Mouse (Mus musculus) midbrain, postnatal 0 days (tissue): ENCODE measurements around the gene Optc. TPM values are rescaled to one million over a fixed set of nuclear protein-coding genes. Genes with fewer than 3 reads are reported as not detected.

ENCODE experiments used
- ATAC-seq: fragments of 200-750 bp; cut with Nextera tagmentation; 2 replicates; pipeline ENCODE4 v1.8.0; 2017; ENCODE audit warnings: moderate number of reproducible peaks, mild to moderate bottlenecking, moderate TSS enrichment, moderate library complexity; ENCODE audit not compliant: low FRiP score
- DNase-seq: peaks from one replicate; pipeline ENCODE4 v3.0.0-alpha.2; 2015; ENCODE audit warnings: low spot score
- H3K27ac ChIP-seq: fragments of 300-500 bp; sonication (generic); 2 replicates; pipeline ENCODE4 v1.5.1; 2014; ENCODE audit warnings: low read depth, mild to moderate bottlenecking, low read length, mixed read lengths
- H3K27me3 ChIP-seq: fragments of 300-500 bp; sonication (generic); 2 replicates; pipeline ENCODE4 v1.6.1; 2014; ENCODE audit warnings: low read length, control low read depth, mixed read lengths; ENCODE audit not compliant: insufficient read depth
- H3K36me3 ChIP-seq: fragments of 300-500 bp; sonication (generic); 2 replicates; pipeline ENCODE4 v1.6.1; 2014; ENCODE audit warnings: low read length, control low read depth, mixed read lengths; ENCODE audit not compliant: insufficient read depth
- H3K4me1 ChIP-seq: fragments of 300-500 bp; sonication (generic); 2 replicates; pipeline ENCODE4 v1.6.1; 2014; ENCODE audit warnings: mild to moderate bottlenecking, control low read depth, antibody characterized with exemption, low read length, mixed read lengths; ENCODE audit not compliant: insufficient read depth
- H3K4me2 ChIP-seq: fragments of 300-500 bp; sonication (generic); 2 replicates; pipeline ENCODE4 v1.6.1; 2014; ENCODE audit warnings: low read depth, mild to moderate bottlenecking, low read length, mixed read lengths; ENCODE audit not compliant: poor library complexity, severe bottlenecking
- H3K4me3 ChIP-seq: fragments of 300-500 bp; sonication (generic); 2 replicates; pipeline ENCODE4 v1.5.1; 2014; ENCODE audit warnings: low read depth, mild to moderate bottlenecking, low read length, moderate library complexity
- H3K9ac ChIP-seq: fragments of 300-500 bp; sonication (generic); replicated peaks from 2 replicates; pipeline ENCODE4 v1.6.1; 2014; ENCODE audit warnings: mild to moderate bottlenecking, low read length, moderate library complexity, mixed read lengths; ENCODE audit not compliant: poor library complexity, severe bottlenecking
- H3K9me3 ChIP-seq: fragments of 300-500 bp; sonication (generic); 2 replicates; pipeline ENCODE4 v1.6.1; 2016; ENCODE audit warnings: low read length, control low read depth
- CTCF ChIP-seq: IDR thresholded peaks from 2 replicates; pipeline ENCODE4 v1.5.1; 2016; ENCODE audit warnings: antibody characterized with exemption, mild to moderate bottlenecking
- WGBS: fragments of 180-500 bp; shearing (Covaris S2); extraction: QIAGEN DNeasy Blood & Tissue Kit; methylation state at CpG from one replicate; pipeline ENCODE4 v1.1.7; 2014; 5-methylcytosine and 5-hydroxymethylcytosine counted together
- polyA plus RNA-seq: library from polyadenylated mRNA; unstranded; fragments of >200 nt; fragmentation: Nextera tagmentation; extraction: Ambion mirVana; gene quantifications from 2 replicates; pipeline ENCODE4 v1.2.1, GENCODE M21; 2015
- total RNA-seq: library from RNA; depleted of rRNA; stranded (reverse); fragments of >200 nt; gene quantifications from 2 replicates; pipeline ENCODE4 v1.2.3, GENCODE M21; 2014

The Optc gene
- total and polyA plus RNA-seq, 2 experiments from 2014 or later = 2.1 to 5.0 TPM

- WGBS = 74% methylated on average over 20 of the region's 20 CpGs
- H3K27ac ChIP-seq = no peak overlapping the region
- DNase-seq (no peak), ATAC-seq (no peak)
- 0 out of 2 replicates have a peak, but pooled peaks cover 3% of the 10 kb centered on the region for H3K4me1 ChIP-seq
- H3K9me3 ChIP-seq = no peaks in the 10 kb centered on the region
- no peaks in the 10 kb centered on the region for H3K36me3 ChIP-seq
- H3K4me2 ChIP-seq = no peak overlapping the region
- H3K9ac ChIP-seq = no peak overlapping the region
- no peak for TF ChIP-seq CTCF
- H3K27me3 ChIP-seq = no peaks in the 10 kb centered on the region
- H3K4me3 ChIP-seq = no peak overlapping the region
These were observed 47.7 kb downstream of the Optc start for GRCm38 (mm10) chr1:133859821-133860711.

- no peak for TF ChIP-seq CTCF
- Histone ChIP-seq H3K9ac (no peak overlapping the region), H3K4me1 (0 out of 2 replicates have a peak, but pooled peaks cover 3% of the 10 kb centered on the region), H3K27ac (no peak overlapping the region), H3K27me3 (no peaks in the 10 kb centered on the region), H3K9me3 (no peaks in the 10 kb centered on the region), H3K4me2 (no peak overlapping the region), H3K4me3 (no peak overlapping the region), H3K36me3 (no peaks in the 10 kb centered on the region)
- DNase-seq = no peak
- 42% methylated on average over 6 of the region's 6 CpGs for WGBS
- no peak for ATAC-seq
These were observed 48.5 kb downstream of the Optc start for GRCm38 (mm10) chr1:133859257-133859656.

GRCm38 (mm10) chr1:133857781-133858180 lies 50.0 kb downstream of the Optc start:
- no peak for TF ChIP-seq CTCF
- no peaks in the 10 kb centered on the region for H3K27me3 ChIP-seq
- 85% methylated on average over 5 of the region's 5 CpGs for WGBS

GRCm38 (mm10) chr1:133857171-133857570 lies 50.6 kb downstream of the Optc start:
- H3K36me3 ChIP-seq = no peaks in the 10 kb centered on the region
- H3K27ac ChIP-seq = no peak overlapping the region
- WGBS = 89% methylated on average over 5 of the region's 5 CpGs
- no peak for ATAC-seq
- H3K9me3 ChIP-seq = no peaks in the 10 kb centered on the region
- 0 out of 2 replicates have a peak, but pooled peaks cover 3% of the 10 kb centered on the region for H3K4me1 ChIP-seq
- H3K4me2 ChIP-seq = no peak overlapping the region
- DNase-seq = no peak
- TF ChIP-seq CTCF = no peak
- H3K27me3 ChIP-seq = no peaks in the 10 kb centered on the region
- no peak overlapping the region for H3K9ac ChIP-seq
- no peak overlapping the region for H3K4me3 ChIP-seq

More at GRCm38 (mm10) chr1:133857781-133858180, 50.0 kb downstream of the Optc start:
- no peak for DNase-seq
- H3K27ac ChIP-seq = no peak overlapping the region
- H3K4me2 ChIP-seq = no peak overlapping the region
- H3K4me1 ChIP-seq = 0 out of 2 replicates have a peak, but pooled peaks cover 3% of the 10 kb centered on the region
- H3K4me3 ChIP-seq = no peak overlapping the region
- H3K36me3 ChIP-seq = no peaks in the 10 kb centered on the region
- H3K9ac ChIP-seq = no peak overlapping the region
- no peak for ATAC-seq
- no peaks in the 10 kb centered on the region for H3K9me3 ChIP-seq

GRCm38 (mm10) chr1:133856655-133857054 lies 51.1 kb downstream of the Optc start:
- no peak overlapping the region for H3K4me3 ChIP-seq
- no peak overlapping the region for H3K9ac ChIP-seq
- no peak for TF ChIP-seq CTCF
- ATAC-seq (no peak), DNase-seq (no peak)
- H3K9me3 ChIP-seq = no peaks in the 10 kb centered on the region
- 0 out of 2 replicates have a peak, but pooled peaks cover 3% of the 10 kb centered on the region for H3K4me1 ChIP-seq
- no peaks in the 10 kb centered on the region for H3K36me3 ChIP-seq
- H3K4me2 ChIP-seq = no peak overlapping the region
- no peak overlapping the region for H3K27ac ChIP-seq
- 83% methylated on average over 3 of the region's 3 CpGs for WGBS
- no peaks in the 10 kb centered on the region for H3K27me3 ChIP-seq

- H3K9ac ChIP-seq = no peak overlapping the region
- no peak overlapping the region for H3K4me3 ChIP-seq
- ATAC-seq (no peak), DNase-seq (no peak)
- no peaks in the 10 kb centered on the region for H3K27me3 ChIP-seq
- H3K4me1 ChIP-seq = 0 out of 2 replicates have a peak, but pooled peaks cover 3% of the 10 kb centered on the region
- no peak for TF ChIP-seq CTCF
- H3K4me2 ChIP-seq = no peak overlapping the region
- H3K27ac ChIP-seq = no peak overlapping the region
- no peaks in the 10 kb centered on the region for H3K9me3 ChIP-seq
- H3K36me3 ChIP-seq = no peaks in the 10 kb centered on the region
- 22% methylated on average over 11 of the region's 11 CpGs for WGBS
These were observed 51.7 kb downstream of the Optc start for GRCm38 (mm10) chr1:133856133-133856541.
